15 mouse cellular contexts compared by ENCODE assay signal in the genomic region with DNA sequence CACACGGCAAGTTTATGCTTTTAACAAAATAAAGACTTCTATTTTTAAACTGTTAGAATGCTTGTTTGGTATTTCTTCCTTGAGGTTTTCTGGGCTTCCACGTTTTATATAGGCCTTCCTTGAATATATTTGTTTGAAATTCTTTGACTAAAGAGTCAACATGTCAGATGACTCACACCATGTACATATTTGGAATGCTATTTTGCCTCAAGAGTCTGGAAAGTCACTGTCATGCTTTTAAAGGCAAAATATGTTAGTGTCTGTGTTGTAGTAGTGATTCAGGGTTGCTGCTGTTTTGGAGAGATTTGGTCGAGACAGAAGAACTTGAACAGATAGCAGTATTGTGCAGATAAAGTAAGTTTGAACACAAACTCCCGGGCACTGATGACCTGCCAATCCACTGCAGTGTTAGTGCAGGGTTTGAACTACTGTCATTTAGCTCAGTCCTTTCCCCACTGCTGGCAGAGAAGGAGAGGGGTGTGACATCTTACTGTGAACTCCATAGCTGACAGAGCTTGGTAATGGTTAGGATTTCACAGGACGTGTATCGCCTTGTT. TPM values are rescaled to one million over a fixed set of nuclear protein-coding genes. Genes with fewer than 3 reads are reported as not detected.
DNase-seq lines count a peak whose midpoint lies in the region; ATAC-seq lines count a peak whose summit lies in the region.
"Had no signal": no experiment of that assay in that cellular context is flagged by ENCODE, and none has a peak within 500 bp of the region (broad histone marks: within the 10 kb centered on the region; RNA-seq: fewer than 3 reads in every experiment).

No protein-coding gene starts in this region.

- peak overlapping the region; percentile 15 for H3K27ac ChIP-seq in kidney, embryonic 15.5 days
- H3K27ac ChIP-seq in embryonic facial prominence, embryonic 14.5 days (replicated peaks; ENCODE audit: low read depth, low read length), result peak overlapping the region; percentile 46
- H3K27ac ChIP-seq: forebrain, embryonic 15.5 days; macrophage had no signal

- no peak overlapping the region for H3K4me2 ChIP-seq in kidney, embryonic 15.5 days
- no peak overlapping the region for H3K4me2 ChIP-seq in embryonic facial prominence, embryonic 14.5 days (ENCODE audit: low read depth, low read length)
- H3K4me2 ChIP-seq: forebrain, embryonic 15.5 days had no signal

- no peak for DNase-seq in kidney, postnatal 10 days
- peak; percentile 24 for DNase-seq in 416B (ENCODE audit: low read depth)
- DNase-seq in embryonic facial prominence, embryonic 14.5 days (ENCODE audit: low spot score), result no peak
- no peak for DNase-seq in spleen, adult 12 weeks (ENCODE audit: low spot score)
- DNase-seq in thymus, postnatal 36 days, result no peak
- DNase-seq: adrenal gland, adult 8-10 months; cerebellum, postnatal 14 days; gastrocnemius, postnatal 10 days; heart, postnatal 36 days; kidney, adult 18-20 months; thymus, adult 18-20 months had no signal

- H3K9ac ChIP-seq in kidney, embryonic 15.5 days, result no peak overlapping the region
- no peak overlapping the region for H3K9ac ChIP-seq in embryonic facial prominence, embryonic 14.5 days (ENCODE audit: low read depth, low read length)
- H3K9ac ChIP-seq: forebrain, embryonic 15.5 days had no signal

- no peaks in the 10 kb centered on the region for H3K9me3 ChIP-seq in kidney, embryonic 15.5 days (replicated peaks)
- H3K9me3 ChIP-seq in embryonic facial prominence, embryonic 14.5 days (ENCODE audit: control insufficient read depth, low read length), result no peaks in the 10 kb centered on the region
- H3K9me3 ChIP-seq: forebrain, embryonic 15.5 days had no signal

- whole genome bisulfite sequencing in kidney, embryonic 15.5 days, result 62% methylated on average over 6 of the region's 6 CpGs
- 59% methylated on average over 6 of the region's 6 CpGs for WGBS in embryonic facial prominence, embryonic 14.5 days

- no peaks in the 10 kb centered on the region for H3K36me3 ChIP-seq in kidney, embryonic 15.5 days
- no peaks in the 10 kb centered on the region for H3K36me3 ChIP-seq in embryonic facial prominence, embryonic 14.5 days (ENCODE audit: control insufficient read depth, insufficient read depth, low read length)
- H3K36me3 ChIP-seq: forebrain, embryonic 15.5 days had no signal

- no peak overlapping the region for H3K4me3 ChIP-seq in kidney, embryonic 15.5 days (replicated peaks)
- no peak overlapping the region for H3K4me3 ChIP-seq in embryonic facial prominence, embryonic 14.5 days (ENCODE audit: low read depth, low read length)
- H3K4me3 ChIP-seq: forebrain, embryonic 15.5 days had no signal

- H3K27me3 ChIP-seq in kidney, embryonic 15.5 days, result no peaks in the 10 kb centered on the region
- H3K27me3 ChIP-seq in embryonic facial prominence, embryonic 14.5 days (replicated peaks; ENCODE audit: control insufficient read depth, insufficient read depth, low read length), result no peaks in the 10 kb centered on the region
- H3K27me3 ChIP-seq: forebrain, embryonic 15.5 days had no signal

- peaks cover 17% of the 10 kb centered on the region for H3K4me1 ChIP-seq in kidney, embryonic 15.5 days
- H3K4me1 ChIP-seq in embryonic facial prominence, embryonic 14.5 days (ENCODE audit: control insufficient read depth, insufficient read depth, low read length), result peaks cover 6% of the 10 kb centered on the region

- ATAC-seq in kidney, embryonic 15.5 days (replicated peaks; ENCODE audit: low FRiP score), result no peak
- no peak for ATAC-seq in embryonic facial prominence, embryonic 14.5 days (ENCODE audit: low read depth)
- peak; percentile 64 for ATAC-seq in megakaryocyte-erythroid progenitor cell, adult 5-6 weeks (replicated peaks; ENCODE audit: low FRiP score, low TSS enrichment, poor library complexity, severe bottlenecking)
- ATAC-seq: forebrain, embryonic 15.5 days had no signal

RNA-seq across cellular contexts. Expression of gene Cnst, which starts 27.6 kb away (rescaled TPM):
- polyA plus RNA-seq in kidney, embryonic 15.5 days (2015; fragmentation: Nextera tagmentation; extraction: Ambion mirVana), result 13.8 and 15.1 TPM in 2 replicates
- polyA plus RNA-seq in embryonic facial prominence, embryonic 14.5 days (2014; fragmentation: Nextera tagmentation; extraction: Ambion mirVana), result 15.8 and 18.7 TPM in 2 replicates
- 18.3 and 21.0 TPM in 2 replicates for total RNA-seq in megakaryocyte-erythroid progenitor cell, adult 5-6 weeks (2014; fragmentation: Nextera tagmentation)
- 16.3 and 18.4 TPM in 2 replicates for total RNA-seq in megakaryocyte-erythroid progenitor cell, adult 5-6 weeks (2017)

RNA-seq across cellular contexts. Expression of gene Tfb2m, which starts 27.7 kb away (rescaled TPM):
- 29.2 and 33.6 TPM in 2 replicates for polyA plus RNA-seq in kidney, embryonic 15.5 days (2015; fragmentation: Nextera tagmentation; extraction: Ambion mirVana)
- polyA plus RNA-seq in embryonic facial prominence, embryonic 14.5 days (2014; fragmentation: Nextera tagmentation; extraction: Ambion mirVana), result 26.7 and 29.6 TPM in 2 replicates
- 30.4 and 44.8 TPM in 2 replicates for total RNA-seq in megakaryocyte-erythroid progenitor cell, adult 5-6 weeks (2014; fragmentation: Nextera tagmentation)
- 57.7 and 77.9 TPM in 2 replicates for total RNA-seq in megakaryocyte-erythroid progenitor cell, adult 5-6 weeks (2017)

RNA-seq across cellular contexts. Expression of gene Smyd3, which starts 55.9 kb away (rescaled TPM):
- 19.3 and 21.8 TPM in 2 replicates for polyA plus RNA-seq in kidney, embryonic 15.5 days (2015; fragmentation: Nextera tagmentation; extraction: Ambion mirVana)
- 16.7 and 18.7 TPM in 2 replicates for polyA plus RNA-seq in embryonic facial prominence, embryonic 14.5 days (2014; fragmentation: Nextera tagmentation; extraction: Ambion mirVana)
- total RNA-seq in megakaryocyte-erythroid progenitor cell, adult 5-6 weeks (2014; fragmentation: Nextera tagmentation), result 32.2 and 48.9 TPM in 2 replicates
- total RNA-seq in megakaryocyte-erythroid progenitor cell, adult 5-6 weeks (2017), result 22.6 and 25.8 TPM in 2 replicates
